Mouse (Mus musculus): Measurements from ENCODE around the gene Gpr156.

Gpr156 gene

GRCm38 (mm10) chr16:37919000-37919399, 2.7 kb downstream of the Gpr156 start:
- DNase-seq (ENCODE audit: low spot score), result no peak

- DNase-seq (ENCODE audit: low spot score), result no peak
Observed at GRCm38 (mm10) chr16:37920842-37921409, 4.6 kb downstream of the Gpr156 start.

- no peak for DNase-seq (ENCODE audit: low spot score)
Observed at GRCm38 (mm10) chr16:37926087-37926486, 9.8 kb downstream of the Gpr156 start.

GRCm38 (mm10) chr16:37927117-37927516, 10.8 kb downstream of the Gpr156 start:
- DNase-seq (ENCODE audit: low spot score), result no peak

- DNase-seq (ENCODE audit: low spot score), result no peak
Observed at GRCm38 (mm10) chr16:37929006-37929405, 12.7 kb downstream of the Gpr156 start.

GRCm38 (mm10) chr16:37929626-37930025, 13.3 kb downstream of the Gpr156 start:
- no peak for DNase-seq (ENCODE audit: low spot score)

GRCm38 (mm10) chr16:37934932-37935331, 18.6 kb downstream of the Gpr156 start:
- DNase-seq (ENCODE audit: low spot score), result no peak

GRCm38 (mm10) chr16:37937276-37937675, 21.0 kb downstream of the Gpr156 start:
- DNase-seq (ENCODE audit: low spot score), result no peak

GRCm38 (mm10) chr16:37938125-37939081, 22.1 kb downstream of the Gpr156 start:
- no peak for DNase-seq (ENCODE audit: low spot score)

- no peak for DNase-seq (ENCODE audit: low spot score)
Observed at GRCm38 (mm10) chr16:37939082-37939863, 23.0 kb downstream of the Gpr156 start.

- no peak for DNase-seq (ENCODE audit: low spot score)
Observed at GRCm38 (mm10) chr16:37940291-37940690, 24.0 kb downstream of the Gpr156 start.

- DNase-seq (ENCODE audit: low spot score), result no peak
Observed at GRCm38 (mm10) chr16:37943701-37944100, 27.4 kb downstream of the Gpr156 start.

GRCm38 (mm10) chr16:37945031-37945796, 28.9 kb downstream of the Gpr156 start:
- no peak for DNase-seq (ENCODE audit: low spot score)

- DNase-seq (ENCODE audit: low spot score), result peak; percentile 85
Observed at GRCm38 (mm10) chr16:37947160-37947559, 30.9 kb downstream of the Gpr156 start.

- no peak for DNase-seq (ENCODE audit: low spot score)
Observed at GRCm38 (mm10) chr16:37948365-37948764, 32.1 kb downstream of the Gpr156 start.

- DNase-seq (ENCODE audit: low spot score), result no peak
Observed at GRCm38 (mm10) chr16:37951171-37951570, 34.9 kb downstream of the Gpr156 start.

GRCm38 (mm10) chr16:37953186-37953585, 36.9 kb downstream of the Gpr156 start:
- DNase-seq (ENCODE audit: low spot score), result no peak

- DNase-seq (ENCODE audit: low spot score), result no peak
Observed at GRCm38 (mm10) chr16:37953991-37954942, 38.0 kb downstream of the Gpr156 start.

GRCm38 (mm10) chr16:37955336-37955917, 39.1 kb downstream of the Gpr156 start:
- DNase-seq (ENCODE audit: low spot score), result no peak

GRCm38 (mm10) chr16:37956076-37956676, 39.9 kb downstream of the Gpr156 start:
- no peak for DNase-seq (ENCODE audit: low spot score)

Data from testis, postnatal 10 days (tissue).